Mouse (Mus musculus) liver (tissue): ENCODE measurements around the gene Hrk.

Experiments used
- DNase-seq: peaks from one replicate; pipeline ENCODE4 v3.0.0-alpha.2; 2020; ENCODE audit warnings: mixed read lengths

Hrk gene

DNA sequence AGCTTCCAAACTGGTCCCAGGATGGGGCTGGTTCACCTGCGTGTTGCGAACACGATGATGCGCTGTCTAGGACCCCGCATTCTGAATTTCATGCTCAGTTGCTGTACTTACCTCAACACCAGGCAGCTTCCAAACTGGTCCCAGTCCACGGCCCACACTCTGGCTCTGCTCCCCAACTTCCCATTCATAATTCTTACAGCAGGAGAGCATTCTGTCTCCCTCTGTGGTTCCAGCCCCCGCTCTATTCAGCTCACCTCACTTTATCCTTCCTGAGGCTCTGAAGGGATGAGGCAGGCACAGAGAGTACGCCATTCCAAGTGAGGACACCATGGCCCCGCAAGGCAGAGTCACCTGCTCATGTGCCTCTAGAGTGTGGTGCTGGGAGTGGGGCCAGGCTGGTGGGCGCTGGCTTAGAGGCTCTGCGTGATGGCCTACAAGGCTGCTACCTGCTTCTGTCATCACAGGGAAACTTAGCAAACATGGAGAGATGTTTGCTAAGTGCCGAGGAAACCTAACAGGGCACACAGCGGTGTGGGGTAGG, 65.7 kb downstream of the Hrk start:
- no peak for DNase-seq

DNA sequence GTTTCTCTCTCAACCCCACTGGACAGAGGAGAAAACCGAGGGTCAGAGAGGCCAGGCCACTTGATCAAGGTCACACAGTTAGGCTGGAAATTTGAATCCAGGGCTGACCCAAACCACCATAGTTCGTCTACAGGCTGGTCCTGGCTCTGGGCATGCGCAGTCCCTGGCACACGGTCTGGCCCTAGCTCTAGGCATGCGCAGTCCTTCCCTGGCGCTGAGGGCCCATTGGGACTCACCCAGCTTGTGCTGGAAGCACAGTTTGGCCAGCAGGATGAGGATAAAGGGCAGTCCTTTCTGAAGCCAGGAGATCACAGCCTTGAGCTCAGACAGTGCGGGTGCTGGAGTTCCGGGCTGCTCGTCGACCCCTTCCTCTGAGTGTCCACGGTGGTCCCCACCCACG, 72.4 kb downstream of the Hrk start:
- no peak for DNase-seq
